Mouse (Mus musculus) erythroblast, embryonic 14.5 days (primary cell): ENCODE data around the gene Amer2.

Experiments used
- GATA1 ChIP-seq: IDR thresholded peaks from 2 replicates; pipeline ENCODE4 v1.6.1; 2012; ENCODE audit warnings: low read length, inconsistent platforms, mixed read lengths
- TAL1 ChIP-seq: IDR thresholded peaks from 3 replicates; pipeline ENCODE4 v1.6.1; 2012; ENCODE audit warnings: low read length, inconsistent platforms, mixed read lengths

GRCm38 (mm10) chr14:60424174-60424573, 51.1 kb downstream of the Amer2 start:
- no peak for TF ChIP-seq GATA1
- no peak for TF ChIP-seq TAL1
